Mouse (Mus musculus) embryonic stem cell, embryonic (primary cell): ENCODE measurements around the gene Flnb.

Source experiments
- CTCF ChIA-PET, 4 experiments: fragments of 300-600 bp in 2 of 4; fragments of 350-600 bp in 2 of 4; sonication (Branson Sonifier 250); formaldehyde crosslinking; loops; one replicate each; lab custom pipeline; 2022; ENCODE audit warnings: inconsistent platforms in 2 of 4; lab: Charles Lee
- POLR2A ChIA-PET, 4 experiments: fragments of 300-600 bp in 2 of 4; fragments of 350-600 bp in 2 of 4; sonication (Branson Sonifier 250); formaldehyde crosslinking; loops; one replicate each; lab custom pipeline; 2022; ENCODE audit warnings: antibody characterized with exemption in 4 of 4, inconsistent platforms in 1 of 4; lab: Charles Lee

The Flnb gene

DNA sequence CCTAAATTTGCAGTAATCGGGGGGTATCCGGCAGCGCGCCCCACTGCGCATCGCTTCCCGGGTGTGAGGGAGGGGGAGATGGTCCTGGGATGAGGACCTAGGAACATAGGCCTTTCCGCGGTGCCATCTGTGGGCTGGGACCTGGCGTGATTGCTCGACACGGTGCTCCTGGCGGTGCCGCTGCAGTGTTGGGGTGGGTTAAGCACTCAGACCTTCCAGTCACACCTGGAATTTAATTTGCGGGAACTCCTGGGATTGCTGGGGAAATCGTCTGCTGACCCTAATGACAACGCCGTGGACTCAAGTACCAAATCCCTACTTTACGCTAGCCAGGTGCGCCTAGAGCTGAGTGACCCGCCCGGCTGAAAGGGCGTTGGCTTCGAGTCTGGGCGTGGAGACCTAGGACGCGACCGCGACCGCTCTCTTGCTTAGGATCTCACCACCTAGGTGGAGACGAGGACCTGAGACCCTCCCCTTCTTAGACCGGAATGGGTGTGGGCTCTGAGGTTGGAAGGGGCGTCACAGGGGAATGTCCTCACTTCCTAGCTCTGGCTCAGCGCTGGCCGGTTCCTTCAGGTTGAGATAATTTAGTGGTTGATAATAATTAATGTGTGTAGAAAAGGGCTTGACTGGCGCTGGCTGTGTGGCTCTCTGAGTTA is 835 bp downstream of the Flnb start:
- ChIA-PET POLR2A (interaction anchor here in 3 of 4 experiments (0.6 to 5.0 kb wide), 52 partner anchors 8 to 397 kb away, joined by 3 to 29 read pairs (median 5); partner anchors contain the start of gene Gm26661 (in 1 of the 3)), CTCF (interaction anchor here (0.5 to 2.6 kb wide), 14 partner anchors 17 to 179 kb away, joined by 3 to 14 read pairs (median 4); partner anchors contain the start of gene Dnase1l3 (in 1 of the 4))

DNA sequence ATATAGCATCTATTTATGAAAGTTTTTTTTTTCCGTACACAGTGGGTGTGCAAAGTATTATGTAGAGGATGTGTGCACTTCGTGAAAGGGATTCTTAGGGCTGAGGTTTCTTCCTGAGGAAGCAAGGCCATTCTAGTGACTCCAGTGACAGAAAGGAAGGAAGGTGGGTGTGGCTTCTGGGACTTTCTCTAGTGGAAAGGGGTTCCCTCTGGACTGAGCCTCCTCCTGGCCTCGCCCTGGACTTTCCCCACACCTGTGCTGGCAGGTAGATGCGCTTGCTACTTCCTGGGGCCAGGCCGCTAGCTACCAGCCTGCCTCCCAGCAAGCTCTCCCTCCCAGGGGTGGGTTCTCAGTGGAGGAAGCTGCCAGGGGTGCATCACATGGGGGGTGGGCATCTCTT is 1.7 kb downstream of the Flnb start:
- CTCF ChIA-PET = interaction anchor here in 1 of 4 experiments (0.5 to 2.6 kb wide), 3 partner anchors 41 to 178 kb away, joined by 3 to 14 read pairs (median 7); partner anchors contain the start of gene Dnase1l3
- POLR2A ChIA-PET = interaction anchor here in 3 of 4 experiments (0.7 to 5.0 kb wide), 23 partner anchors 10 to 326 kb away, joined by 3 to 29 read pairs (median 6); partner anchors contain the start of gene Gm26661 (in 1 of the 3)

DNA sequence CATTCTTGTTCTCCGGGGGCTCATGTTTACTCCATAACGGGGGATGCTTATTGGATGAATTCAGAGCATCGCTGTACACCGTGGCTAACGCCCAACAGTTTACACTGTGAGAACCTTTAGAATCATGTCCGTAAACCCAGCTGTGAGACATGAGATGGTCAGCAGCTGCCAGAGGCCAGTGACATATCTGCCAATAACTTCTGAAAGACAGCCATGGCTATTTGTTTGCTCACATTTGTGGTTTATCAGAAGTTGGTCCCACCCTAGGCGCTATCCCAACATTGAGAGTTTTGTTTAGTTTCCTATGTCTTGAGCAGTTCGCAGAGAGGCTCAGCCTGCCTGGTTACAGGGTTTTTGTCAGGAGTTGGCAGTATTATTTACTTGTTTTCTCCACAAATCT is 3.6 kb downstream of the Flnb start:
- CTCF ChIA-PET = interaction anchor here in 1 of 4 experiments (0.6 kb wide), 1 partner anchor 142 kb away, joined by 4 read pairs; no protein-coding TSS in a partner anchor
- POLR2A ChIA-PET = interaction anchor here in 2 of 4 experiments (1.2 to 5.0 kb wide), 7 partner anchors 14 to 132 kb away, joined by 3 to 17 read pairs (median 5); no protein-coding TSS in a partner anchor

DNA sequence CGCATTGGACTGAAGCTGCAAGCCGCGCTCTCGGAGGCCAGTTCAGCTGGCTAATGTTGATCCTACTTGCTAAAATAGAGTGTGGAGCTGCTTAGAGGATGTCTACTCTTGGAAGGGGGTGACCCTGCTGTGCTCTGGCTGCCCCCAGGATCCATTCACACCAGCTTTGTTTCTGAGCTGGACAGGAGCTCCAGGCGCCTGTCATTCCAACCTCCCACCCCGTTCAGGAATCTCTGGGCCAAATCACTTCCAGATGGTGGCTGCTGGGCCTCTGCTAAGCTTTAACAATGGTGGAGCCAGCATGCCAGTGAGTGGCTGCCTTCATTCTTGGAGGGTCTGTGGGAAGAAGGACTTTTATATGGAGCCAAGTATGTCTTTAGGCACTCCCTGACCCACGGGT is 4.9 kb downstream of the Flnb start:
- ChIA-PET CTCF (interaction anchor here in 2 of 4 experiments (0.5 to 1.3 kb wide), 4 partner anchors 9 to 180 kb away, joined by 3 to 5 read pairs (median 4); partner anchors contain the start of gene Abhd6 (in 1 of the 2)), POLR2A (interaction anchor here in 3 of 4 experiments (0.5 to 4.7 kb wide), 22 partner anchors 9 to 232 kb away, joined by 3 to 18 read pairs (median 4); no protein-coding TSS in a partner anchor)

DNA sequence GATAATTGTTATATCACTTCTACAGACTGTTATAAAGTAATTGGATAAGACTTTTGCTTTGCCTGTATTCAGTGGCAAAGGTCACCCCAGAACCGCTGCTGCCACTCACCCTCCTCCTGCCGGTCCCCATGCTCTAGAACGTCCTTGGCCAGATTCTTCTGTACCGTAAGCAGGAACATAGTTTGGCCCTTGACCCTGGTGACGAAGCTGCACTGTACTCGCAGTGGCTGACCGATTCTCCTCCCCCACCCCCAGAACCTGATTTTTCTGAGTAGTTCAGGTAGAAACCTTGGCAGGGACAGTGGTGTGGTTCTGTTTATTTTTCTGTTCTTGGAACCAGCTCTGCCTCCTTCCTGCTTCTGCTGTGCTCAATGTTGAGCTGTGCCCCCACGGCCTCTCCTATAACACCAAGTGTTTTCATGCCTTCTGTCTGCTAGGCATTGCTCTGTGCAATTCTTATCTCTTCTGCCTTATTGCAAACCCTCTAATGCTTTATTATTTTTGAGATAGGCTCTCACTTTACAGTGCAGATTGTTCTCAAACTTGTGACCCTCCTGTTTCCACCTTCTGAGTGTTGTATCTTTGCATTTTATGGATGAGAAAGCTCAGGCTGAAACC is 7.0 kb downstream of the Flnb start:
- ChIA-PET POLR2A (interaction anchor here in 2 of 4 experiments (0.8 to 4.7 kb wide), 10 partner anchors 12 to 120 kb away, joined by 3 to 18 read pairs (median 4); partner anchors contain the start of gene Gm26661 (in 1 of the 2)), CTCF (interaction anchor here in 1 of 4 experiments (1.0 to 1.1 kb wide), 2 partner anchors 44 to 107 kb away, joined by 3 read pairs; no protein-coding TSS in a partner anchor)

DNA sequence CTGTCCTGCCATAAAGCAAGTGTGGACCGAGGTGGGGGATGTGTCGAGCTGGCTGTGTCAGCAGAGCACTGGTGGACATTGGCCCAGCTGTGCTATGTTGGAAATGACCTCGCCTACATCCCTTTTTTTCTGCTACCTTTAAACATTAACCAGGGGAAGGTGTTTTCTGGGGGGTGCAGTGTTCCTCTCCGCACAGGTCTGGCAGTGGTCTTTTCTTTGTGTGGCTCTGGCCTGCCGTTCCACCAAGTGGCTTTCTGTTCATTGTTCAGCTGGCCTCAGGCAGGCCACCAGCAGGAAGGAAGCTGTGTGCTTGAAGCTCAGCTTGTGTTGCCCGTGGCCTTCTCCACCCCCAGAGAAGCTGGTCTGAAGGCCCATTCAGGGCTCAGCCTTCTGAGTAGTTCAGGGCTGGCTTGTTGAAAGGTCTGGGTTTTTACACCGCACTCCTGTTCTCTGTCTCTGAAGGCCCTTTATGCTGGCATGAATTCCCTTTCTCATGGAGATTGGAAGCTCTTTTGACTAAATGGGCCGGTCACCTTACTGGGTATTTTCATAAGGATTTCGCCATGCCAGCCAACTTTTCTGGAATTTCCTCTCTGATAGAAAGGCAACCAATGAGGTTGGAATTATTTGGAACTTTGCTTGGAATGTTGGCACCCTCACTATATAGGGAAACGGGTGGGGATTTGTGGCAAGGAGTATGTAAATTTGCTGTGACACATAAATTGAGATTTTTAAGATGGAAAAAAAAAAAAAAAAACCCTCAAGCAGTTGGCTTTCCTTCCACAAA is 8.6 kb downstream of the Flnb start:
- ChIA-PET POLR2A (interaction anchor here (0.6 to 4.7 kb wide), 23 partner anchors 8 to 128 kb away, joined by 3 to 18 read pairs (median 3); partner anchors contain the start of gene Flnb (in 2 of the 4)), CTCF (interaction anchor here in 1 of 4 experiments (1.1 kb wide), 1 partner anchor 43 kb away, joined by 3 read pairs; no protein-coding TSS in a partner anchor)

DNA sequence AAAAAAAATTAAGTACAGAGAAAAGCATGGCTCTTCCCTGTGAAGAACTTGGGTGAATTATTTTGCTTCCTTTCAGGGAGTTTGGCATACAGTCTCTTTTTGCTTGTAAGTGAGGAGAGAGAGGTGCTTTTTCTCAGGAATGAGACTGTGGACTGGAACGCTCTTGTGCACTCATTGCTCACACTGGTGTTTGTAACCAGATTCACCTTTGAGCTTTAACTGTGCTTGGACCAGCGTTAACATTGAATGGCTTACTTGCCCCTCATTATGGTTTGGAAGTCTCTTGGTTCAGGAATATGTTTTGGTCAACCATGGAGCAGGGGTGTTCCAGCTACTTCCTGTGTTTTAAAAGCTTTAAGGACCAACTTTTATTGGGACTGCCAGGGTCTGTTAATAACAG is 11.4 kb downstream of the Flnb start:
- POLR2A ChIA-PET = interaction anchor here in 3 of 4 experiments (0.6 to 4.8 kb wide), 11 partner anchors 11 to 40 kb away, joined by 3 to 24 read pairs (median 3); partner anchors contain the start of gene Flnb (in 2 of the 3)
- CTCF ChIA-PET = interaction anchor here in 1 of 4 experiments (1.5 kb wide), 1 partner anchor 11 kb away, joined by 3 read pairs; the partner anchor contains the start of gene Flnb

DNA sequence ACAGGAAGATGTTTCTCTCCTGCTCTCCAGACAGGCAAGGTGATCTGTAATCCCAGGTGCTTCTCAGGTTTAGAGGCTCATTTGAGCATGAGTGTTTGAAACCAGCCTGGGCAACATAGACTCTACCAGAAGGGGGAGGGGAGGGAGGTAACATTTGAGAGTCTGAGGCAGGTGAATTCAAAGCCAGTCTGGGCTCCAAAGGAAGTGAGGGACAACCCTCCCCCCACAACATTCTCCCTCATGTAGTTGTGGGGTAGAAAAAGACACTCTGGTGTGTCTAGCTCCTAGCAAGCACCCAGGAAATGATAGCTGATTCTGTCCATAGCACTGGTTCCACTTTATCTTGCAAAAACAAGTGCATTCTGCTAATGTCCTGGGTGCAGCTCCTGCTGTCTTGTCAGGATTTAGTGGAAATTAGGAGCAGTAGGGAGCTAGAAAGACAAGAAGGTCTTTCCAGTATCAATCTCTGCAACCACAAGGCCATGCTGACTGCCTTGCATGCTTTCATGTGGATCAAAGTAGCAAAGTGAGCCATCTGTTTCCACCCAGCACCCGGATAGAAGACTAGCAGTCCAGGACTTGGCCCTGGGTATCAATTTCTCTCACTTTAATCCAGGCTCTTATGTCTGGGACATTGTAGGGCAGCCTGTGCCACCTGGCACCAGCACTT is 14.1 kb downstream of the Flnb start:
- POLR2A ChIA-PET = interaction anchor here in 2 of 4 experiments (0.8 to 4.8 kb wide), 8 partner anchors 9 to 81 kb away, joined by 3 to 24 read pairs (median 4); partner anchors contain the start of gene Flnb (in 1 of the 2)
- CTCF ChIA-PET = no interaction called here

DNA sequence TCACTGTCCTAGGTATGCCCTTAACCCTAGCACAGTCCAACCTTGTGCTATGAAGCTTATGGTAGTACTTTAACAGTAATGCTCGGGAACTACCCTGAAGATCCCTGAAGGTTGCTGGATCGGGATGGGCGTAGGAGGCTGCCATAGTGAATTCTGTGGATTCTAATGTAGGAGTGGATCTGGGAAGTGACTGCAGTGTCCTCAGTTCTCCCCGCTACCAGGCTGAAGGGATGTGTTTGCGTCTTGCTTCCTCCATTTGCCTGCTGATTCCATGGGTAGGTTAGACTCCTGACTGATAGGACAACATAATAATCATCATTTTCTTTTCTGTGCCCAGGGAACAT is 14.7 kb downstream of the Flnb start:
- POLR2A ChIA-PET = interaction anchor here in 2 of 4 experiments (0.7 to 2.0 kb wide), 9 partner anchors 9 to 81 kb away, joined by 3 to 7 read pairs (median 4); no protein-coding TSS in a partner anchor
- CTCF ChIA-PET = interaction anchor here in 1 of 4 experiments (0.7 kb wide), 1 partner anchor 165 kb away, joined by 3 read pairs; no protein-coding TSS in a partner anchor

DNA sequence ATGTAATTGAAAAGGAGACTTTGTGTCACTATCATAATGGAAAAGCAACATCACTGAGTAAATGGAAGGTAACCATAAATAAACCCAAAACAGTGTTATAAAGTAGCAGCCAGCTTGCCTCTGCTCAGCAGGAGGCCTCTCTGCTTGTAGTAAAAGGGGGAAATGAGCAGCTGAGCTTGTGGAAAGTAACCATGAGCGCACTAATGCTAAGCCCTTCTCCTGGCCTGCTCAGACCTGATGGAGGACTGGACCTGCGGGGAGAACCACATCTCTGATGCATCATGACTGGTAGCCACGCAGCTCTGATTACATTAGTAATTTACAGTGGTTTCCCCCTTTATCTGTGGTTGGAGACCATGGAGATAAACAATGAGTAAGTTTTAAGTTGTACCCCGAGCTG is 15.7 kb downstream of the Flnb start:
- ChIA-PET CTCF (no interaction called here), POLR2A (interaction anchor here in 2 of 4 experiments (0.7 to 2.0 kb wide), 7 partner anchors 9 to 56 kb away, joined by 3 to 7 read pairs (median 4); no protein-coding TSS in a partner anchor)

DNA sequence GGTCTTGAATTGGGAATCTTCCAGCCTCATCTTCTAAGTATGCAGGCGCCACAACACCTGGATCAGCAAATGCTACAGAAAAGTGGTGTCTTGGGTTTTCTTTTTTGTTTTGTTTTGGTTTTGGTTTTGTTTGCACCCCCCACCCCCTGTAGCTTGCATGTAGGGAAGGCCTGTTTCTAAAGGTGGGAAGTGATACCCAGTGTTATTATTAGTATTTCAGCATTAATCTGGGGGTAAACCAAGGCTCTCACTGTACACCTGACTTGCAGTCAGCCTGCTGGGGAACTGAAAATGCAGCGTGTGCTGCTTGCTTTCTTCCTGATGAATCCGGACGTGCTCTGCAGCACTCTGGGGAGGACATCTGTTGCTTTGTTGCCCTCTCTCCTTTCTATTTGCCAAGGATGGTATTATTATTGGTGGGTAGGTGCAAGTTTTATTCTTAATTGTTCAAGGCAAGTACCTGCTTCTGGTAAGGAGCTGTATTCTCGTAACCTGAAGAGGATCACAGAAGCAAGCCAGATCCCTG is 20.9 kb downstream of the Flnb start:
- CTCF ChIA-PET = interaction anchor here in 1 of 4 experiments (1.6 kb wide), 1 partner anchor 98 kb away, joined by 3 read pairs; no protein-coding TSS in a partner anchor
- POLR2A ChIA-PET = interaction anchor here in 2 of 4 experiments (0.6 to 3.2 kb wide), 10 partner anchors 8 to 780 kb away, joined by 3 to 20 read pairs (median 4); partner anchors contain the start of gene Flnb (in 1 of the 2)

DNA sequence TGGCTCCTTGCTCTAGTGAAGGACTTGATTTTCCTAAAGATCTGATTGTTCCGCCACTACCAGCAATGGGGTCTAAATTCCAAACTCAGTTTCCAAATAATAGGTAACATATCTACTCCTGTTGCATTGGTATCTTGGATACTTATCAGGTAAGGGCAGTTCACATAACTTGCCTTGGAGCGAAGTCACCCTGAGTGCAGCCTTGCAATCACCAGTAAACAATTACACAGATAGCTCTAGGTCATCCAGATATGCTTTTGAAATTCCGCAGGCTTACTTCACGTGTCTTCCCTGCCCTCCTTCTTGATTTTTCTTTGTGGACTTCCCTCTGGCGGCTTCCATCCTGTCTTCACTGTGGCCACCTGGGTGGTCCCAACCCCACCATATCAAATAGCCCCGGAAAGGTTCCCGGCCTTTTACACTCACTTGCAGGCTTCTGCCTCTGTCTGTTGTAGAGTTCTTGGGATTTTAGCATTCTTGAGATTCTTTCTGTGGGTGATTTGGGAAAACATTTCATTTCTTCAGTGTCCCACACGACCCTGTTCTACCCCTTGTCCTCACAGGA is 22.3 kb downstream of the Flnb start:
- ChIA-PET CTCF (no interaction called here), POLR2A (interaction anchor here in 3 of 4 experiments (0.6 to 6.5 kb wide), 19 partner anchors 8 to 117 kb away, joined by 3 to 46 read pairs (median 4); partner anchors contain the start of genes Flnb (in 1 of the 3) and Gm45521 (in 1 of the 3))

DNA sequence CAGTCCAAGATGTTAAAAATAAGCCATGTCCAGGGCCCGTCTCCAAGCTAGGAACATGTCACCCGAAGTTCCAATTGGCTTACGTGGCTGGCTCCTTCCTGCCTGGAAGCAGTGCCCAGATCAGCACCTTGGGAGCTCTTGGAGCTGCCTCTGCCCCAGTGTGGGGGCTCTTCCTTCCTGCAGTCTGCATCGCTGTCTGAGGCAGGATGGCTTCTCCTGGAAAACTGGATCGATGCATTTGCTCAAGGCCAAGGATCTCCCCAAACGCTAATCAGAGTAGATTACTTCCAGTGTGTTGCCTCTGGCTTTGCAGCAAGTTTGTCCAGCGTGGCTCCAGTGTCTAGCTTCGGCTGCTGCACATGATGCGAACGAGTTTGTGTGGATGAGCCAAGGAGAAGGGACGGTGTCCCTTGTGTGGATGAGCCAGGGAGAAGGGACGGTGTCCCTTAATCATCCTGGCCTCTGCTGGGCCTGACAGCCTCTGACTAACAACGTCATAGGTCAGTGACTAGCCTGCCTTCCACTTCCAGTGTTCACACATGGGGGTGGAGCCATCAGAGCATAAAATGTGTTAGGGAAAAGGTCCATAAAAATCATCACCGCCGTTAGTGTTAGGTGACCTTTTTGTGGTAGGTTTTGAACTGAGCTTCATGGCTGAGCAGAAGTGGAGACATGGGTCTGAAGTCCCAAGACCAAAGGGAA is 25.0 kb downstream of the Flnb start:
- ChIA-PET CTCF (no interaction called here), POLR2A (interaction anchor here in 3 of 4 experiments (0.5 to 6.5 kb wide), 17 partner anchors 8 to 112 kb away, joined by 3 to 46 read pairs (median 3); partner anchors contain the start of gene Flnb (in 1 of the 3))

DNA sequence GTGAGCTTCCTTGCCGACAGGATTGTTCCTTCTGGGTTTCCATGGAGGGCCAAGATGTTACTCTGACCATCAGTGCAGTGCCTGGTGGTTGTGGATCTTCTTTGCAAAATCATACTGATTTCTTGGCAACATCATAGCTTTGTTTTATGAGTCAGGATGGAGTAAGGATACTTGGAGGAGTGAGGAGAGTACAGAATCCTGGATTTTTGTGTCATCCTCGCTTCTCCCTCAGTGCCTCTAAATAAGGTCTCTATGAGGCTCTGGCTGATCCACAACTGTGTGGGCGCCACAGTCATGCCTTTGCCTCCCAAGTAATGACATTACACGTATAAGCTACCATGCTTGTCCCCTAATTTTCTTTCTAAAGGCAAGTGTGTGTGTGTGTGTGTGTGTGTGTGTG is 28.9 kb downstream of the Flnb start:
- POLR2A ChIA-PET = interaction anchor here in 2 of 4 experiments (0.5 to 3.3 kb wide), 13 partner anchors 10 to 208 kb away, joined by 3 to 23 read pairs (median 7); partner anchors contain the start of gene Flnb (in 2 of the 2)
- CTCF ChIA-PET = interaction anchor here in 1 of 4 experiments (0.6 kb wide), 1 partner anchor 91 kb away, joined by 3 read pairs; no protein-coding TSS in a partner anchor

DNA sequence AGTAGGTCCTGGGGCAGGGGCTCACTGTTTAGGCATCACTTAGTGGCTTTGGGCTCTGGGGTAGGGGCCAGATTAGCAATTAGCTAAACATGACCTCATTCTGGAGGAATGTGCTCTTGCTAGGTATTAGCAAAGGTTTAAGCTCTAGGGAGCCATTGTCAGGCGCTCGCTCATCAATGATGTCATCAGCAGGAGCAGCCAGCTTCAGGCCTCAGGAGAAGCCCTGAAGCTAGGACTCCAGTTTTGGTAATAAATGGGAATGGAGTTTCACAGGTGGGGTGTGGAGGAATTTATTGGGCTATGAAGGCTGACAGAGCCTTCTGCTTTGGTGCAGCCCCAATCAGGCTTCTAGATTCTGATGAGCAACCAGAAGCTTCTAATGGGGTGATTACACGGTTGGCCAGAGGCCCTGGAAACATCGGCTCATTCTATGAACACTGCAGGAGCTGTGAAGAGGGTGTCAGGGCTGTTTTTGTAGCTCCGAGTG is 30.0 kb downstream of the Flnb start:
- POLR2A ChIA-PET = interaction anchor here (0.6 to 3.3 kb wide), 40 partner anchors 8 to 314 kb away, joined by 3 to 23 read pairs (median 4); partner anchors contain the start of genes Flnb (in 2 of the 4), Gm26661 (in 1 of the 4) and Gm45521 (in 1 of the 4)
- CTCF ChIA-PET = interaction anchor here (0.6 to 1.0 kb wide), 4 partner anchors 97 to 556 kb away, joined by 3 to 8 read pairs (median 3); no protein-coding TSS in a partner anchor
